Mouse (Mus musculus) embryonic stem cell, embryonic (primary cell): ENCODE measurements around the gene Sclt1.

Experiments used
- CTCF ChIA-PET, 4 experiments: fragments of 300-600 bp in 2 of 4; fragments of 350-600 bp in 2 of 4; sonication (Branson Sonifier 250); formaldehyde crosslinking; loops; one replicate each; lab custom pipeline; 2022; ENCODE audit warnings: inconsistent platforms in 2 of 4; lab: Charles Lee
- POLR2A ChIA-PET, 4 experiments: fragments of 300-600 bp in 2 of 4; fragments of 350-600 bp in 2 of 4; sonication (Branson Sonifier 250); formaldehyde crosslinking; loops; one replicate each; lab custom pipeline; 2022; ENCODE audit warnings: antibody characterized with exemption in 4 of 4, inconsistent platforms in 1 of 4; lab: Charles Lee

The Sclt1 gene

DNA sequence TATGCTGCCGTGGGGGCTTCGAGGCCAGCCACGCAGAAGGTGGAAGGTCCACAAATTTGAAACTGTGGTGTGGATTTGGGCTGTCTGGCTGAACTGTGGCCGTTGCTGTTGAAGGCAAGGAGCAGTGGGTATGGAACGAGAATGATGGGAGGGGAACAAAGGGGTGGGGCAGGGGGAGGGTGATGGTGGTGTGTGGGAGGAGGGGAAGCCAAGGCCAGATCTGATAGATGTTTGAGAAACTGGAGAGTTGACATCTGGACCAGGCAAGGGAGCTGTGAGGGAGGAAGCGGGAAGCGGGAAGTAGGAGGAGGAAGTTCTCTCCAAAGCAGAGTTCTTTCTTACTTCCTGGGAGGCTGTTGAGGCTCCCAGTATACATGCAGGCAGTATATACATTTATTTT, 160.1 kb downstream of the Sclt1 start:
- ChIA-PET CTCF (interaction anchor here in 3 of 4 experiments (0.6 to 2.0 kb wide), 7 partner anchors 9 to 674 kb away, joined by 3 to 8 read pairs (median 3); no protein-coding TSS in a partner anchor), POLR2A (interaction anchor here (0.5 to 50.6 kb wide), 28 partner anchors 3 to 633 kb away, joined by 3 to 1272 read pairs (median 5); partner anchors contain the start of genes Jade1 (in 2 of the 4) and Larp1b (in 1 of the 4))

DNA sequence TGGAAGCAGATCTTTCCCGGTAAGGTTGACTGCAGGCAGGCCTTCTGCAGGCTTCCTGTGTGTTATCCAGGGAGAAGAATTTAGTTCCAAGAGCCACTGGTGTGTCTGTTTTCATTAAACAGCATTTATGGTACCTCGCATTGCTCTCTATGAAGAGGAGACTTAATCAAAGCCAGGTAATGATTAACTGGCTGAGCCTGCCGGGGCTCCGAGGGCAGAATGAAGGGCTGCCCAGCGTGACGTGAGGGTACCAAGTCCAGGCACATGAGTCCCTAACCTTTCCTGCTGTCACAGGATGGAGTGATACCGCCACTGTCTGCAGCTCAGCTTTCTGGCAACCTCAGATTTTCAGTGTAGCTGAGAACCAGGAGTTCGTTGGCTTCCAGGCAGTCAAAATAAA, 160.9 kb downstream of the Sclt1 start:
- POLR2A ChIA-PET = interaction anchor here (1.0 to 50.6 kb wide), 19 partner anchors 4 to 632 kb away, joined by 3 to 1272 read pairs (median 7); partner anchors contain the start of genes Jade1 (in 2 of the 4) and Larp1b (in 1 of the 4)
- CTCF ChIA-PET = interaction anchor here in 3 of 4 experiments (0.6 to 1.6 kb wide), 4 partner anchors 10 to 673 kb away, joined by 3 to 4 read pairs (median 3); no protein-coding TSS in a partner anchor

DNA sequence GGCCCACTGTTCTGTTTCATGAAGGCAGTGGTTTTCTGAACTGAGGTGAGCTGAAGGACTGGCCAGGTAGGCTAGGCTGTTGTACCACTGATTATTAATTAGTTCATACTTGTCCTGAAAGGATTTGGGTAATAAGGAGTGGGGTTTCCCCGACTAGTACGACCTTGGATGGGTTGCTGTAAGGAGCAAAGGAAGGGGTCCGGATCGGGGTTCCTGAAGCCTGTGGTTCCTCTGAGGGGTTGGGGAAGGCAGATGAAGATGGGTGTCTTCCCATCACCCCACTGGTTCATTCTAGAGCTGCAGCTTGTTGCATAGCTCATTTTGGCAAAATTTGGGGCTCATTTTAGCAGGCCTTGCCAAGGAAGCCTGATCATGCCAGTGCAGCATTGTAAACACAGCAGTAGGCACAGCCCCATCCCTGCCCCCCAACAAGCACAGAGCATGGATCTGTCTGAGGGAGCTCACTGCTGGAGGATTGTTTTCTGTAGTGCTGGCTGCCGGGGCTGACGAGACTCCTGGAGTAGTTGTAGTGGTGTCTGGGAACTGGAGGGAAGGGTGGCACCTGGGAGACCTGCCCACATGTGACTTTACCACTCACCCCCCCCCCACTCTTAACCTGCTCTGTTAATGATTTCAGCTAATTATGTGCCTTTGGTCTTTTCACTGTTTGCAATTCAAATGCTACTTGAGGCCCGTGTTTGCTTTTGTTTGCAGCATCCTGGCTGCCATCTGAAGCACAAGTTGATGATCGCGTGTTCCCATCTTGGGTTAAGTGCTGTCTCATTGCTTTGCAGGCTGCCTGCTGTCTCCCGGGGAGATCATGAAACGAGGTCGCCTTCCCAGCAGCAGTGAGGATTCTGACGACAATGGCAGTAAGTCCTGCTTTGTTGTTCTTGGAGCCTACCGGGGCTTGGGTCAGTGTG, 161.7 kb downstream of the Sclt1 start:
- POLR2A ChIA-PET = interaction anchor here in 3 of 4 experiments (0.5 to 50.6 kb wide), 16 partner anchors 5 to 85 kb away, joined by 3 to 1272 read pairs (median 10); partner anchors contain the start of gene Jade1 (in 2 of the 3)
- CTCF ChIA-PET = interaction anchor here in 3 of 4 experiments (0.6 to 1.6 kb wide), 4 partner anchors 11 to 58 kb away, joined by 3 to 4 read pairs (median 4); no protein-coding TSS in a partner anchor

DNA sequence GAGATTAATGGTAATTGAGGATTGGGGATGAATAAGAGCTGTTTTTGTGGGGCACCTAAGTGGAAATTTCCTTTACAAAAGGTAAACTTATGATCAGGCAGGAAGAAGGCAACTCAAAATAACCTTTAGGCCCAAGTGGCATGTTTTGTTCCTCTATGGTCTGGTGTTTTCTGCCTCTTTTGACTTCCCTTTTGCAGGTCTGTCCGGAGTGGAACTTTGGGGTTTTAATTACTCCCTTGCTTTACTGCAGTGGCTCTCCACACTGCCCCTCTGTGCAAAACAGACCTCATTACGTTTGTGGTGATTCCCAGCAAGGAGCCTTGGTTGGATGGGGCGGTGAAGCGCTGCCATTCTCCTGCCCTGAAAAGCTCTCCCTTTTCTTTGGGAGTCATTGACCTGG, 162.4 kb downstream of the Sclt1 start:
- CTCF ChIA-PET = interaction anchor here in 2 of 4 experiments (0.6 to 1.1 kb wide), 2 partner anchors 21 to 32 kb away, joined by 3 to 4 read pairs; no protein-coding TSS in a partner anchor
- POLR2A ChIA-PET = interaction anchor here (0.5 to 50.6 kb wide), 16 partner anchors 6 to 760 kb away, joined by 3 to 1272 read pairs (median 7); partner anchors contain the start of gene Jade1 (in 2 of the 4)

DNA sequence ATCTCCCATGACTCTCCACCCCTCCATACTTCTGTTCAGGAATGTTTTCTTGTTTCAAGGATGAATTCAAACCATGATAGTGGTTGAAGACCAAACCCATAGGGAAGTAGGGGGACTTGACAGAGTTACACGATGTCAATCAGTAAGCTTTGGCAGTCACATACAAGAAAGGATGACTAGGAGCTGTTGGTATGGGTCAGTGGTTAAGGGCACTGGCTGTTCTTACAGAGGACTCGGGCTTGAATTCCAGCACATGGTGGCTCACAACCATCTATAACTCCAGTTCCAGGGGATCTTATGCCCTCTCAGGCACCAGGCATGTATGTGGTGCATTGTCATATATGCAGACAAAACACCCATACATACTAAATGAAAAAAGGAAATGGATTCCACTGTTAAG, 165.1 kb downstream of the Sclt1 start:
- ChIA-PET CTCF (no interaction called here), POLR2A (interaction anchor here in 3 of 4 experiments (1.0 to 50.6 kb wide), 10 partner anchors 7 to 82 kb away, joined by 3 to 1272 read pairs (median 42); partner anchors contain the start of gene Jade1 (in 1 of the 3))
